Mouse (Mus musculus) liver, embryonic 14.5 days (tissue): ENCODE results near the gene Npcd. TPM values are rescaled to one million over a fixed set of nuclear protein-coding genes. Genes with fewer than 3 reads are reported as not detected.
"Not testable (repeated sequence)": the region's sequence is repeated elsewhere in the genome, so short reads cannot be mapped to it uniquely, and the experiment has no call there.

Experiments used
- ATAC-seq: fragments of 200-750 bp; cut with Nextera tagmentation; 2 replicates; pipeline ENCODE4 v1.8.0; 2017; ENCODE audit warnings: moderate number of reproducible peaks, mild to moderate bottlenecking, moderate library complexity; ENCODE audit not compliant: insufficient read depth
- DNase-seq, 3 experiments: peaks; one replicate each; pipeline ENCODE4 v3.0.0-alpha.2; 2012 to 2013; ENCODE audit warnings: low read depth in 3 of 3, low spot score in 3 of 3
- H3K27ac ChIP-seq: fragments of 300-500 bp; sonication (generic); 2 replicates; pipeline ENCODE4 v1.5.1; 2014; ENCODE audit warnings: moderate library complexity, mild to moderate bottlenecking, control low read depth, inconsistent platforms
- H3K27me3 ChIP-seq: fragments of 300-500 bp; sonication (generic); 2 replicates; pipeline ENCODE4 v1.6.1; 2014; ENCODE audit warnings: mild to moderate bottlenecking, low read length, moderate library complexity; ENCODE audit not compliant: control insufficient read depth, insufficient read depth
- H3K36me3 ChIP-seq: fragments of 300-500 bp; sonication (generic); replicated peaks from 2 replicates; pipeline ENCODE4 v1.6.1; 2014; ENCODE audit warnings: low read depth; ENCODE audit not compliant: control insufficient read depth, insufficient read depth
- H3K4me1 ChIP-seq, 2 experiments: fragments of 200-500 bp in 1 of 2; fragments of 300-500 bp in 1 of 2; sonication (generic) in 1 of 2; replicated peaks; 2 replicates each; pipeline ENCODE4 v1.6.1; 2012 to 2014; ENCODE audit warnings: antibody characterized with exemption in 1 of 2, inconsistent platforms in 1 of 2, low read length in 1 of 2; ENCODE audit not compliant: control insufficient read depth in 2 of 2, insufficient read depth in 2 of 2
- H3K4me2 ChIP-seq: fragments of 300-500 bp; sonication (generic); 2 replicates; pipeline ENCODE4 v1.6.1; 2014; ENCODE audit warnings: low read depth, mild to moderate bottlenecking, control low read depth, moderate library complexity
- H3K4me3 ChIP-seq, 2 experiments: fragments of 200-500 bp in 1 of 2; fragments of 300-500 bp in 1 of 2; sonication (generic) in 1 of 2; 2 replicates each; pipeline ENCODE4 v1.5.1; 2012 to 2014; ENCODE audit warnings: low read depth in 2 of 2, low read length in 2 of 2, mild to moderate bottlenecking in 2 of 2, control low read depth in 1 of 2, inconsistent platforms in 1 of 2, moderate library complexity in 1 of 2; ENCODE audit not compliant: insufficient read depth in 1 of 2
- H3K9ac ChIP-seq: fragments of 300-500 bp; sonication (generic); replicated peaks from 2 replicates; pipeline ENCODE4 v1.6.1; 2014; ENCODE audit warnings: mild to moderate bottlenecking, control low read depth, moderate library complexity
- H3K9me3 ChIP-seq: fragments of 300-500 bp; sonication (generic); 2 replicates; pipeline ENCODE4 v1.6.1; 2016; ENCODE audit warnings: low read length, mixed read lengths; ENCODE audit not compliant: control insufficient read depth
- CTCF ChIP-seq: IDR thresholded peaks from 2 replicates; pipeline ENCODE4 v1.5.1; 2016; ENCODE audit warnings: antibody characterized with exemption, low read depth, control low read depth
- EP300 ChIP-seq: IDR thresholded peaks from 2 replicates; pipeline ENCODE4 v1.6.1; 2016; ENCODE audit warnings: antibody characterized with exemption, low read depth
- WGBS: fragments of 180-500 bp; shearing (Covaris S2); extraction: QIAGEN DNeasy Blood & Tissue Kit; methylation state at CpG from one replicate; pipeline ENCODE4 v1.1.7; 2014; ENCODE audit not compliant: insufficient replicate concordance; 5-methylcytosine and 5-hydroxymethylcytosine counted together
- polyA plus RNA-seq, 2 experiments: library from polyadenylated mRNA; depleted of rRNA in 1 of 2; stranded (reverse) in 1 of 2; unstranded in 1 of 2; fragments of >200 nt; fragmentation: Nextera tagmentation in 1 of 2; extraction: Ambion mirVana in 1 of 2; gene quantifications; 2 replicates each; pipeline versions ENCODE4 v1.2.1 to v1.2.3; 2012 to 2014

Npcd gene
- polyA plus RNA-seq, 2 experiments = 0.08 TPM; not detected in 1

DNA sequence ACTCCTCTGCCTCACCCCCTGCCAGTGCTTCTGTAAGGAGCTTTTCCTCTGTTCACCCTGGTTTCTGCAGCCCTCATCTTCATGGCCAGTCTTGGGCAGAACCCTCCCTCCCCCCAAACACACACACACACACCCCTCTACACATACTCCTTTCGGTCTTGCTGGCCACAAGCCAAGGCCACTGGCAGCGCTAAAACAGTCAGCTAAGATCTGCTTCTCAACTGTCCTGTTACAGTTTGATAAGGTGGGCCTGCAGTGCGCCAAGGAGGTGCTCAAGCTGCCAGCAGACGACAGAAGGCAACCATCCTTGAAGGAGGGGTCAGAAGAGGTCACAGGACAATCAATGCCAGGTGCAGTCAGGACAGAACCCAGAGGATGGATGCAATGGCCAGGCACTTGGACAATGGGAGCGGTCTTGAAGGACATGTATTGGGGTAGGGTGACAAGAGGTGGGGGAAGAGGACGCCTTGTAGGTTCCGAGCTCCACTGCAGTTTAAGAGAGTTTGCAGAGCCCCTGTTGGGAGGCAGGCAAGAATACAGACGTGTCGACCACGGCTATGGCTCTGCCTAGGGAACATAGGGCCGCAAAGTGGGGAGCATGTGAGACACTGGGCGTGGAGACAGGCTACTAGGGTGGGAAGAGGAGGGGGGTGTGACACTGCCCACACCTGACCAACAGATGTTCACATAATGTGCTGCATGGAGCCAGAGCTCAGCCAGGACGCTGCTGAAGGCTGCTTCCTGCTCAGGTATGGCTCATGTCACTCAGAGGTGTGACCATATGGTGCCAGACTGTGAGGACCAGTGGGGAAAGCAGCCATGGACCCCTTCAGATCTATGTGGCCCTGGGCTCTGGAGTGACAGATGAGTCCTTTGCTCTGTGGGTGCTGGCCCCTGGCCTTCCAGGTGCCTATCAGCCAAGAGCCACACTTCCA lies 11.5 kb downstream of the Npcd start:
- 53% methylated on average over 13 of the region's 13 CpGs for WGBS
- DNase-seq (no peak), ATAC-seq (peak; percentile 63; the same call in 1 of the 2 replicates)

GRCm38 (mm10) chr15:79818325-79818724 lies 15.7 kb downstream of the Npcd start:
- no peak overlapping the region for H3K4me3 ChIP-seq
- ATAC-seq = no peak
- DNase-seq = no peak
- TF ChIP-seq EP300 (no peak), CTCF (peak; percentile 45)
- no peak overlapping the region for H3K4me2 ChIP-seq
- no peaks in the 10 kb centered on the region; the same call in 1 of the 2 replicates for H3K9me3 ChIP-seq
- WGBS = 58% methylated on average over 4 of the region's 4 CpGs
- H3K27ac ChIP-seq = no peak overlapping the region
- no peaks in the 10 kb centered on the region for H3K36me3 ChIP-seq
- no peak overlapping the region for H3K9ac ChIP-seq
- H3K4me1 ChIP-seq = peaks cover 0 to 2% of the 10 kb centered on the region in 2 experiments; a peak in 1 of 4 replicates
- H3K27me3 ChIP-seq = no peaks in the 10 kb centered on the region

More for the DNA sequence above, 11.5 kb downstream of the Npcd start:
- Histone ChIP-seq H3K4me1 (peaks cover 0 to 2% of the 10 kb centered on the region in 2 experiments; a peak in 1 of 4 replicates), H3K36me3 (no peaks in the 10 kb centered on the region), H3K27me3 (no peaks in the 10 kb centered on the region), H3K9ac (no peak overlapping the region), H3K4me2 (no peak overlapping the region), H3K27ac (no peak overlapping the region), H3K4me3 (no peak overlapping the region), H3K9me3 (no peaks in the 10 kb centered on the region; the same call in 1 of the 2 replicates)
- TF ChIP-seq EP300 (no peak), CTCF (no peak)

DNA sequence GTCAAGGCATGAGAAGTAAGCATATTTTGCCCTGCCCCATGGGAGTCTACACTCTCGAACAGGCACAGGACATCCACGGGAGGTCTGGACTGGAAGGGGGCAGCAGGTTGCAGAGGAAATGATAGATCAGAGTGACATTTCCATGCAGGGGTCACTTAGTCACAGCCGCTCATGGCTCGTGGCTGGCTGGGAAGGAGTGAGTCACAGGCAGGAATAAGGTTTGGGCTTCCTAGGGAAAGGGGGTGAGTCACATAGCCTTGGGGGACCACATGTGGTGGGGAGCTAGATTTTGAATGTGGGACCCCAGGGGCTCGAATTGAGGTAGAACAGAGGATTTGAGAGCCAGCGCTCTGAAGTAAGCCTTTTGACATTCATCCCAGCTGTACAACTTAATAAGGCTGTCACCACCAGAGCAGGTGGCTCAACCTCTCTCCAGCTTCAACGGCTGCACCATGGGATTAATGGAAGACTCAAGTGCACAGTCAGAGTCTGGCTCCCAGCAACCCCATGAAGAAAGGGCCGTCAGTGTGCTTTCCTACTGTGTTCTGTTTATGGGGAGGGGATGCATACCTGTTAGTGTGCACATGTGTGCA lies 20.3 kb downstream of the Npcd start:
- TF ChIP-seq CTCF (no peak), EP300 (no peak)
- Histone ChIP-seq H3K36me3 (no peaks in the 10 kb centered on the region), H3K4me1 (no peaks in the 10 kb centered on the region), H3K9ac (no peak overlapping the region), H3K4me3 (no peak overlapping the region), H3K27ac (no peak overlapping the region), H3K9me3 (no peaks in the 10 kb centered on the region; the same call in 1 of the 2 replicates), H3K4me2 (no peak overlapping the region), H3K27me3 (peaks cover 3% of the 10 kb centered on the region; the same call in 1 of the 2 replicates)
- WGBS = 29% methylated on average over 8 of the region's 8 CpGs
- no peak for ATAC-seq
- no peak for DNase-seq

DNA sequence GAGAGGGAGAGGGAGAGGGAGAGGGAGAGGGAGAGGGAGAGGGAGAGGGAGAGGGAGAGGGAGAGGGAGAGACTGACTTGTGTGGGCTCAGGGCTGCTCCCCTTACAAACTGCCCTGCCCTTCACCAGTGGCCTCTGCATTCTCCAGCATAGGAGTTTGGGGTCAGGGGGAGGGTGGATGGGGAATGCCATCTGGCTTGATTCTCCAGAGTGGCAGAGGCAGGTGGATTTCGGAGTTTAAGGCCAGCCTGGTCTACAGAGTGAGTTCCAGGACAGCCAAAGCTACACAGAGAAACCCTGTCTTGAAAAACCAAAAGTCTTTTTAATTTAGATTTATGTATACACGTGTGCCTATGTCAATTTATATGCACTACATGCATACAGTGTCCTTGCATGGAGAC lies 21.2 kb downstream of the Npcd start:
- 34% methylated on average over 2 of the region's 2 CpGs for WGBS
- DNase-seq, H3K9ac ChIP-seq, H3K4me1 ChIP-seq, H3K4me3 ChIP-seq, ATAC-seq, H3K27ac ChIP-seq, H3K4me2 ChIP-seq, H3K9me3 ChIP-seq, H3K27me3 ChIP-seq, H3K36me3 ChIP-seq: not testable (repeated sequence)

DNA sequence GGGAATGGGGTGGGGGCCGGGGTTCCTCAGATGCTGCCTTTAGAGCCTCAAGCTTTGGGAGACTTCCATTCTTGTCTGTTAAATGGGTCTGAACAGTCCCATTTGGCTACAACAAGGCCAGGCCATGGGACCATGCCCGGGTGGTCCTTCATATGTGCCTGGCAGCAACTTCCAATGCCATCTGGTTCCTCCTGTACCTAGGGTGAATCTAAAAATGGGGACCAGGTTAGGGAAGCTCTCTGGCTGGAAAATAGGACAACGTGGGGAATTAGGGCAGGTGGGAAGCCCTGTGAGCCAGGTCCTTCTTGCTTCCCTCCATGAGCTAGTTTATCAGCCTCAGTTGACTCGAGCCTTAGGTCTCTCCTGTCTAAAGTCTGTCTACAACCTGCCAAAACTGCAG lies 23.0 kb downstream of the Npcd start:
- no peak overlapping the region for H3K4me3 ChIP-seq
- no peak overlapping the region for H3K27ac ChIP-seq
- H3K9me3 ChIP-seq = no peaks in the 10 kb centered on the region
- TF ChIP-seq EP300 (no peak), CTCF (no peak)
- no peaks in the 10 kb centered on the region for H3K36me3 ChIP-seq
- peaks cover 15% of the 10 kb centered on the region for H3K27me3 ChIP-seq
- no peak overlapping the region for H3K4me2 ChIP-seq
- H3K4me1 ChIP-seq = no peaks in the 10 kb centered on the region
- WGBS = 42% methylated on average over 4 of the region's 4 CpGs
- no peak overlapping the region for H3K9ac ChIP-seq
- no peak for ATAC-seq
- no peak for DNase-seq
